Mouse (Mus musculus): ENCODE measurements around the gene Olfr957. TPM values are rescaled to one million over a fixed set of nuclear protein-coding genes. Genes with fewer than 3 reads are reported as not detected.

Gene Olfr957
- polyA plus RNA-seq, 1 experiment from 2014 or later: not detected

Other genes with a start within 250 kb of the Olfr957 start
- gene Olfr945, start 239.0 kb downstream of the Olfr957 start, polyA plus RNA-seq (2015; fragmentation: Nextera tagmentation; extraction: Ambion mirVana): not detected in 2 replicates
- gene Olfr948, start 189.8 kb downstream of the Olfr957 start, polyA plus RNA-seq (2015; fragmentation: Nextera tagmentation; extraction: Ambion mirVana): not detected in 2 replicates
- not detected in 2 replicates for gene Olfr951, start 128.4 kb downstream of the Olfr957 start, polyA plus RNA-seq (2015; fragmentation: Nextera tagmentation; extraction: Ambion mirVana)
- not detected in 2 replicates for gene Olfr952, start 88.7 kb downstream of the Olfr957 start, polyA plus RNA-seq (2015; fragmentation: Nextera tagmentation; extraction: Ambion mirVana)
- not detected in 2 replicates for gene Olfr954, start 59.1 kb downstream of the Olfr957 start, polyA plus RNA-seq (2015; fragmentation: Nextera tagmentation; extraction: Ambion mirVana)
- gene Olfr955, start 43.9 kb downstream of the Olfr957 start, polyA plus RNA-seq (2015; fragmentation: Nextera tagmentation; extraction: Ambion mirVana): not detected in 2 replicates
- gene Olfr44, start 21.8 kb downstream of the Olfr957 start, polyA plus RNA-seq (2015; fragmentation: Nextera tagmentation; extraction: Ambion mirVana): not detected in 2 replicates
- gene Olfr958, start 38.2 kb upstream of the Olfr957 start, polyA plus RNA-seq (2015; fragmentation: Nextera tagmentation; extraction: Ambion mirVana): not detected in 2 replicates
- not detected in 2 replicates for gene Olfr959, start 59.8 kb upstream of the Olfr957 start, polyA plus RNA-seq (2015; fragmentation: Nextera tagmentation; extraction: Ambion mirVana)
- 59.7 and 66.7 TPM in 2 replicates for gene AW551984, start 88.6 kb upstream of the Olfr957 start, polyA plus RNA-seq (2015; fragmentation: Nextera tagmentation; extraction: Ambion mirVana)
- gene Olfr148, start 94.8 kb upstream of the Olfr957 start, polyA plus RNA-seq (2015; fragmentation: Nextera tagmentation; extraction: Ambion mirVana): not detected in 2 replicates
- not detected in 2 replicates for gene Olfr960, start 105.6 kb upstream of the Olfr957 start, polyA plus RNA-seq (2015; fragmentation: Nextera tagmentation; extraction: Ambion mirVana)
- not detected in 2 replicates for gene Olfr961, start 129.3 kb upstream of the Olfr957 start, polyA plus RNA-seq (2015; fragmentation: Nextera tagmentation; extraction: Ambion mirVana)
- gene Olfr963, start 151.4 kb upstream of the Olfr957 start, polyA plus RNA-seq (2015; fragmentation: Nextera tagmentation; extraction: Ambion mirVana): not detected in 2 replicates
- not detected in 2 replicates for gene Olfr149, start 191.3 kb upstream of the Olfr957 start, polyA plus RNA-seq (2015; fragmentation: Nextera tagmentation; extraction: Ambion mirVana)
- not detected in 2 replicates for gene Olfr965, start 195.5 kb upstream of the Olfr957 start, polyA plus RNA-seq (2015; fragmentation: Nextera tagmentation; extraction: Ambion mirVana)
- gene Olfr150, start 215.2 kb upstream of the Olfr957 start, polyA plus RNA-seq (2015; fragmentation: Nextera tagmentation; extraction: Ambion mirVana): not detected in 2 replicates
- not detected in 2 replicates for gene Olfr967, start 230.4 kb upstream of the Olfr957 start, polyA plus RNA-seq (2015; fragmentation: Nextera tagmentation; extraction: Ambion mirVana)